Mouse (Mus musculus) kidney, adult 11 months (tissue): ENCODE results near the gene Avil.
A peak's percentile ranks its signal among the peaks of the same experiment; 100 is the strongest.
"Not testable (repeated sequence)": the region's sequence is repeated elsewhere in the genome, so short reads cannot be mapped to it uniquely, and the experiment has no call there.

ENCODE experiments used
- DNase-seq: peaks from one replicate; pipeline ENCODE4 v3.0.0; 2022

The Avil gene

GRCm38 (mm10) chr10:127061513-127061912 is 61.0 kb downstream of the Avil start:
- DNase-seq, result no peak

GRCm38 (mm10) chr10:127062101-127062500 is 61.6 kb downstream of the Avil start:
- DNase-seq, result not testable (repeated sequence)

- no peak for DNase-seq
Measured at GRCm38 (mm10) chr10:127062503-127062902, 62.0 kb downstream of the Avil start.

GRCm38 (mm10) chr10:127063239-127063872 is 62.8 kb downstream of the Avil start, which contains the start of gene Cdk4:
Cdk4 (plus strand) TSS chr10:127063534.
- peak; percentile 98 for DNase-seq

- DNase-seq, result no peak
Measured at GRCm38 (mm10) chr10:127063913-127064870, 63.7 kb downstream of the Avil start.

- DNase-seq, result no peak
Measured at GRCm38 (mm10) chr10:127065981-127066380, 65.5 kb downstream of the Avil start.

GRCm38 (mm10) chr10:127066519-127067018 is 66.1 kb downstream of the Avil start:
- no peak for DNase-seq

GRCm38 (mm10) chr10:127068360-127069038 is 68.0 kb downstream of the Avil start:
- no peak for DNase-seq

- DNase-seq, result no peak
Measured at GRCm38 (mm10) chr10:127069281-127070189, 69.0 kb downstream of the Avil start.
